Mouse (Mus musculus) left cerebral cortex, postnatal 14 days (tissue): ENCODE measurements around the gene Tmem110. TPM values are rescaled to one million over a fixed set of nuclear protein-coding genes. Genes with fewer than 3 reads are reported as not detected.

ENCODE experiments used
- DNase-seq, 2 experiments: peaks; one replicate each; pipeline ENCODE4 v3.0.0; 2021 to 2022; ENCODE audit warnings: low spot score in 2 of 2, mixed read lengths in 1 of 2
- intact Hi-C: fragments of 180-260 bp; cut with DNase I; formaldehyde crosslinking; loops from one replicate; pipeline ENCODE4 v1.15.1; 2025
- long read RNA-seq, 2 experiments: library from polyadenylated mRNA; stranded (forward); transcript quantifications; one replicate each; pipeline ENCODE4 v2.0.0; 2021
- total RNA-seq, 2 experiments: library from RNA; stranded (reverse); gene quantifications; 2 replicates each; pipeline ENCODE4 v1.2.3; 2021

The Tmem110 gene
- 10 to 100 TPM; 21.0 to 22.1 TPM for total RNA-seq
- long read RNA-seq, experiment 1, transcript Tmem110-201 (8 exons, 3,742 nt): major isoform, 17 of 25 reads
- long read RNA-seq, experiment 1, partial matches to known transcripts: 0 of 25 reads
- long read RNA-seq, experiment 1, other reads (novel, unspliced or antisense): 6 of 25 reads
- long read RNA-seq, experiment 2, transcript Tmem110-201 (8 exons, 3,742 nt): major isoform, 12 of 24 reads
- long read RNA-seq, experiment 2, partial matches to known transcripts: 1 of 24 reads
- long read RNA-seq, experiment 2, other reads (novel, unspliced or antisense): 7 of 24 reads

DNA sequence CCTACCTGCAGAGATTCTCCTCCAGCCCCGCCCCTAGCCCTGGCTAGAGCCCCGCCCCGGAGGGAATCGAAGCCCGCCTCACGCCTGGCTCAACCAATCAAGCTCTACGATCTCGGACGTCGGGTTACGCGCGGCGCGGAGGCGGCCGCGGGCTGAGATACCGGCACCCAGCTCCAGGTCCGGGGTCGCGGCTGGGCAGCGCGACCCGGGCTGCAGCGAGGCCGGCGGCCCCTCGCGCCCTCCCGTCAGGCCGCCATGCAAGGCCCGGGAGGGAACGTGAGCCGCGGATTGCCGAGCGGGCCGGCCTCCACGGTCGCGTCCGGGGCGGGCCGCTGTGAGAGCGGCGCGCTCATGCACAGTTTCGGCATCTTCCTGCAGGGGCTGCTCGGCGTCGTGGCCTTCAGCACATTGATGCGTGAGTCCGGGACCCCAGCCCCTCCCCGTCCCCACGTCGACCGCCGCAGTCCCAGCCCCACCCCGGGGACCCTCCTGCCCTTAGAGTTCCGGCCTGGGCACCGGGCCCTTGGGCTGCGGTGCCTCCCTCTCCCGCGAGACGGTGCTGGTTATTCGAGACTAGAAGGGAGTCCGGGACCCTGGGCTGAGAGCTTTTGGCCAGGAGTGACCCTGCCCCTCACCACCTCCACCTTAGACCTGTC is at the start of gene Tmem110:
Gene Tmem110 (plus strand): TSS at position 115 of the 656 bp plus-strand sequence.
- intact Hi-C loops: loop anchor here (5.0 kb wide), 2 partner anchors 42 to 122 kb away; no protein-coding TSS in a partner anchor
- peak; percentile 78 to 86 for DNase-seq

DNA sequence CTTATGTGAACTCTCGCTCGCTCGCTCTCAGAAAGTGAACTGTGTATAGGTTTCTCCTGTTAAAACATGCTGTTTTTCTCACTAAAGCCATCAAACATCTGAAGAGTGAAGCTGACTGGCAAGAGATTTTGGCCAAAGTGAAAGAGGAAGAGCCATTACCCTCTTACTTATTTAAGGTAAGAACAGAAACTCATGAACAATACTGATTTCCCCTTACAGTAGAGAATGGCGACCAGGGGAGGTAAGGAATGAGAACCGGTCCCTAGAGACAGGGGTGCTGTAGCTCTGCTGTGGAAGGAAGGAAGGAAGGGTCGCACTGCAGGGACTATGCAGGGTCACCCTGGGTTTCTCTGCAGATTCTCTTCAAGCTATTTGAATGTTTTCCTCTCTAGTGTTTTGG is 40.8 kb upstream of the Tmem110 start:
- intact Hi-C loops: no loop called here

DNA sequence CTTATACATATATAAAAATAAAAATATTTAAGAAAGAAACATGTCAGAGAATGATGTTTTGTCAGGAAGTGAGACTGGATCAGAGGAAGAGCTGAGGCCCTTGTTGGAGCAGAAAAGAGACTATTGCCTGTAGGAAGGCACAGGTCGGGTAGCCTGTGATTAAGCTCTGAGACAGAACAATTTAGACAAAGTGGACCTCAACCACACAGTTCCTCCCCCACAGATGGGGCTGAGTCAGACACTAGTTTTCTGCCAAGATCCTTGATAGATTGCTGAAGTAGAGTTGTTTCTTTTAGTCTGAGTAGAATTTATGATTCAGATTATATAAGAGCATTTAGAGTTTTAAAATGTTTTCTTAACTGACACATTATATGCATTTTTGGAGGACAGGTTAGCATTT is 35.9 kb upstream of the Tmem110 start:
- intact Hi-C loops: no loop called here
- DNase-seq: peak; percentile 20 to 25

More for the DNA sequence above, 40.8 kb upstream of the Tmem110 start:
- no peak for DNase-seq

DNA sequence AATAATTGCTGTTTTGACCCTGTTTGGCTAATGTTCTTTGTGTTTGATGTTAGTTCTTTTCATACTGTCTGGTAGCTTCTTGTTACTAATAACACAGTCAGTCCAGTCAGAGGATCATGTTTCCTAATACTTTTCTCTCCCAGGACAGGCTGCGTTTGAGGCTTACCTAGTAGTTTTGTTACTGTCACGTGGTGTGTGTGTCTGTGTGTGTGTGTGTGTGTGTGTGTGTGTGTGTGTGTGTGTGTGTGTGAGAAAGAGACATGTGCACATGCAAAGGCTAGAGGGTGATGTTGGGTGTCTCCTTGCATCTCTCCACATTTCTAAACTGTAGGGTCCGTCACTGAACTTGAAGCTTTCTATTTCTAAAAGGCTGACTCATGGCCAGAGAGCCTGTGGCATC is 32.5 kb upstream of the Tmem110 start:
- no peak for DNase-seq
- intact Hi-C loops: no loop called here

DNA sequence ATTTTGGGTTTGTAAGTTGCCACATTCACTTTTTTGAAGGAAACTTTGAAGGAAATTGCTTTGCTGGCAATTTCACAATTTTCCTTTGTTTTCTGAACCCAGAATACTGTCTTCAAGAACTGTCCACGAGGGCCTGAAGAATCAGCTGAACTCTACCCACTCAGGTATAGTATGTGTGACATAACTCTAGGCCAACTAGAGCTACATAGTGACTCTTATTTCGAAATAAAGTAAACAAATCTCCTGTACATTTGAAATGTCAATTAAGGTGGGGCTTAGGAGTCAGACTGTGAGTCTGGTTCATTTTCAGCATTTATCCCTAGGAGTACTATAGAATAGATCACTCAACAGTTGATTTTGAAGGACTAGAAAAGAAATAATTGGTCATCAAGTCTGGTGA is 23.6 kb upstream of the Tmem110 start:
- no peak for DNase-seq
- intact Hi-C loops: no loop called here

DNA sequence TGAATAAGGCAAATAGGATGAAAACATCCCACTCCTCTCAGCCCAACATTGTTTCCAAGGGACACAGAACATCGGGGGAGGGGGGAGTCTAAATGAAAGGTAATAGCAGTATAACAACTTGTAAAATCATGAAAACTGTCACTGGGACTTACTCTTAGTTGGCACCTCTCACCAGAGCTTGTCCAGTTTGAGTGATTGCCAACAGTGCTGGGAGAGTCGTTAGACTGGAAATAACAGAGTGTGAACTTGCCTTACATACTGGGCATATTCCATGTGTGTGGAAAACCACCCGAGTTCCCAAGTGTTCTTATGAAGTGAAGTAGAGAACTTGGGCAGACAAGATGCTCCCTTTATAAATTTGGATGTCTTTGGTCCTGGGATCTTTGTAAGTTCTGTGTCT is 4.3 kb upstream of the Tmem110 start:
- intact Hi-C loops: no loop called here
- no peak for DNase-seq

DNA sequence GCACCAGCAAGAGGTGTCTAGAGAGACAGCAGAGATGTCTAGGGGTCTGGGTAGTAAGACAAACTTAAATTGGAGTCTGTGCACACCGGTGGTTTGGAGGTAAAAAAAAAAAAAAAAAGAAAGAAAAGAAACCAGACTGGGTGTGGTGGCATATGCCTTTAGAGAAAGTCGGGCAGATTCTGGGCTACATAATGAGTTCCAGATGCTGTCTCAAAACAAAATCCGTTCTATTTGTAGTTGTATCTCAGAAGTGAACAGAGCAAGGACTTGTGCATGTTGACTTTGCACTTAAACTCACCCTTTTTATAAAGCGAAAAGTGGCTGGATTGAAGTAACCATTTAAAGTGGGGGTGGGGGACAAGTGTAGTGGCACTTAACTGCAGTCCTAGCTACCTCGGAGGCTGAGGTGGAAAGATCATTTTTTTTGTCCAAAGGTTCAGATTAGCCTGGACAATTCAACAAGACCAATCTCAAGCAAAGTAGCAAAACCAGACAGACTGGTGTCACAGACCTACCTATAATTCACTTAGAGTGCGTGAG is 864 bp upstream of the Tmem110 start:
- intact Hi-C loops: no loop called here
- no peak for DNase-seq

DNA sequence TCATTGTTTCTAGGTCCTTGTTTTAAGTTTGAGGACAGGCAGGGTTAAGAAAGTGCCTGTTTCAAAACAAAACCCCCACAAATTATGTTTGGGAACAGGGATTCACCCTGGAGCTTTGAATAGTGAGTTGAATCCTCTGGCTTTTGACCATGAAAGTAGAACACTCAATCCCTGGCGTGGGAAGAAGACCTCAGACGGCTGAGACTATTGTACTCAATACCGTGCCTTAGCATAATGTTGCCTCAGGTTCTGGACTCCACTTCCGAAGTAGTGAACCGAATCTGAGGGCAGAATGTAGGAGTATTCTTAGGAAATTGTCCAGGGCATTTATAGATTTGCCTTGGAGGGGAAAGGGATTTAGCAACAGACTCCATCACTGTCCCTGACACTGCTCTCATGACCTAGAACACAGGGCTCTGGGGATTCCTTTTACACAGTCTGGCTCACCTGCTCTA is 342 bp upstream of the Tmem110 start:
- intact Hi-C loops: loop anchor here (5.0 kb wide), 2 partner anchors 42 to 122 kb away; no protein-coding TSS in a partner anchor
- no peak for DNase-seq

DNA sequence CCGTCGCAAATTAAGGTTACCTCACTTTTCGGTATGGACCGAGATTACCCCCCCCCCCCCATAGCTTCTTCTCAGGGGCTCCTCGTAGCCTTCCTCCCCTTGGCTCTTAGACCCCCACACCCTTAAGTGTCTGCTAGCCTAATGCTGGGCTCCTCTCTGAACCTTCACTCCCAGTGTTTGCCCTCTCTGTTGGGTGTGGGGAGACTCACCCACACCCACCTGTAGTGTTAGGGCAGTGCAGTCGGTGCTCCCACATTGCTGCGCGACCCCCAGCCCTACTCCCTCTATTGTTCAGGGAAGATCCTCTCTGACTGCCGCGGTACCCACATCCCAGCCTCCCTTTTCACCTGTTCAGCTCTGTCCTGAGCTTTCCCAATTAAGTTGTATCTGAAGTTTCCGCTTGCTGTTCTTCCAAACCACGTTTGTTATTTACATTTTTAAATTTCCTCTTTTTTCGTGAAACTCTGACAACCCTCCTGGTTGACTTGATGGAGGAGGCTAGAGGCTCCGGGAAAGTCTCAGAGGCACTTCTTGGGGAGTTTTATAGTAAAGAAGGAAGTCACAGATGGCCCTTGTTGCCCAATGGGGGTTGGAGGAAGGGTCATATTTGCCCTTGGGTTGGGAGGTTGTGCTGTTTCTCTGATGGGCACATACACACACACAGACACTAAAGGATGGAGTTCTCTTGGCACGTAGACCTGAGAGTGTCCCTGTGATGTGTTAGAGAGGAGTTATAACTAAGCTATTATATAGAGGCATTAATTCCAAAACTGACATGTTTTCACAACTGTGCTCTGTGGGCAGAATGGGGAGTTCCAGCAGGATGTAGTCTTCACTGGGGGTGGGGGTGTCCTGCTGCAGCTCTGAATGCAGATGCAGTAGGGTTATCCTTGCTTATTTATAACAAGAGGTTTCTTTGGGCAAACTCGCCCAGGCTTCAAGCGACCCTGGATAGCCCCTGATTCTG is 1.1 kb downstream of the Tmem110 start:
- intact Hi-C loops: loop anchor here (5.0 kb wide), 2 partner anchors 41 to 121 kb away; no protein-coding TSS in a partner anchor
- DNase-seq: no peak

DNA sequence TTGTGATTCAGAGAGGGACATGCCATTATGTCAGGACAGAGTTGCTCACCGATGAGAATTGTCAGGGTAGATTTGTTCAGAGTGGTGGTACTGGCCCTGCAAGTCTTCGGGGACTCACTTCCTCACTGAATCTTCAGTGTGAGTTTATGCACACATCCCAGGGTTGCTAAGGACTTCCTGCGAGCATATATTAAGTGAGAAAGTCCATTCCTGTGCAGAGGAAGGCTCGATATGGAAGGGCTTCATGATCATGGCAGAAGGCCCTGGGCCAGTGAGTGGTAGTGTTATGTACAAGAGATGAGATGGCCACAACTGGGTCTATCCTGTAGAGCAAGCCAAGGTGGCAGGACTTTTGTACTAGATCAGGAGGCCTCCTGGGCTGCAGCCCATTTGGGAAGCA is 2.1 kb downstream of the Tmem110 start:
- intact Hi-C loops: loop anchor here (5.0 kb wide), 2 partner anchors 40 to 120 kb away; no protein-coding TSS in a partner anchor
- DNase-seq: no peak

DNA sequence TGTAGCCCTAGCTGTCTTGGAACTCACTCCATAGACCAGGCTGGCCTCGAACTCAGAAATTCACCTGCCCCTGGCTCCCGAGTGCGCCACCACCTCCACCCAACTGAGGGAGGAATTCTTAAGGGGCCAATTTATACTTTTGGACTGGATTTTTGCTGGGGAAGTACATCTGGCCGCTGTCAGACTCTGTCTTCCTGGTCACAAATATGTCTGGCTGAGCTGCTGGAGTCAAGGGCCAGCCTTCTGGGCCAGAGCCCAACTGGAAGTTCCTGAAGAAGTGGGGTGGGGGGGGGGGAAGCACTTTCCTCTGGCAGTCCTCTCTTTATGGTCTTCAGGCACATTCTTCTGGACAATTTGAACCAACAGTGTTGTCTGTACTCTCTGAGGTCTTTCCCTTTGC is 2.7 kb downstream of the Tmem110 start:
- intact Hi-C loops: loop anchor here (5.0 kb wide), 2 partner anchors 39 to 119 kb away; no protein-coding TSS in a partner anchor
- DNase-seq: no peak

DNA sequence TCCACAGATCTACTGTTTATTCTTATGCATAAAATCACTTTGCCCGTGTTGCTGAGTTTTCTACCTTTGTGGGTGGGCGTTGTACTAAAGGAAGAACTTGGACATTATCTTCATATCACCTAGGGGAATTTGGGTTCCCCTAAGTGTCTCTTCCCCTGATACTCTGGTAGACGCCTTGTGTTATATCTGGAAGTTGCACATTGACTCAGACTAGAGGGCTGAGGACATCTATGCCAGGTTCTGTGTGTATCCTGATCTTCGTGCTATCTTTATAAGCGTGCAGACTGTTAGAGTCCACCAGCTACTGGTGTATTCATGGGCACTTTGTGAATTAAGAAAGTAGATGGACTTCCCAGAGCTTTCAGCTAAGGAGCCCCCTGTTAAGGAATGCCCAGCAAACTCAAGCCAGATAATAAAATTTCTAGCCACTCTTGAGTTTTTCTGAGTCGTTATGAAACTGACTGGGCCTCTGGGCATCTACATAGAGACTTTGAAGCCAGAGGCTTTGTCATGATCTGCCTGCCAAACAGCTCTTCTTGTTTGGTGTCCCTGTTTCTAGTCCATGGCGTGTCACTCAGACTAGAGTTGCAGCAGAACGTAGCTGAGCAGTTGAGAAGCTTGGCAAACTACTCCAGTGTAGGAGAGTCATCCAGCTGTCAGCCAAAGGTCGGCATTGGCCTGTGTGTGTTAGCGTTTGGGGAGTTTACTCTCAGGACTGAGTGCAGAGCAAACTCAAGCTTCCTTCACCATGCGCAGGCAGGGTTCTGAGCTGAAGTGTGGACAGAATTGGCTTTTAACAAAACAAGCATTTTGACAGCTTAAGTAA is 3.5 kb downstream of the Tmem110 start:
- intact Hi-C loops: loop anchor here (5.0 kb wide), 2 partner anchors 38 to 118 kb away; no protein-coding TSS in a partner anchor

DNA sequence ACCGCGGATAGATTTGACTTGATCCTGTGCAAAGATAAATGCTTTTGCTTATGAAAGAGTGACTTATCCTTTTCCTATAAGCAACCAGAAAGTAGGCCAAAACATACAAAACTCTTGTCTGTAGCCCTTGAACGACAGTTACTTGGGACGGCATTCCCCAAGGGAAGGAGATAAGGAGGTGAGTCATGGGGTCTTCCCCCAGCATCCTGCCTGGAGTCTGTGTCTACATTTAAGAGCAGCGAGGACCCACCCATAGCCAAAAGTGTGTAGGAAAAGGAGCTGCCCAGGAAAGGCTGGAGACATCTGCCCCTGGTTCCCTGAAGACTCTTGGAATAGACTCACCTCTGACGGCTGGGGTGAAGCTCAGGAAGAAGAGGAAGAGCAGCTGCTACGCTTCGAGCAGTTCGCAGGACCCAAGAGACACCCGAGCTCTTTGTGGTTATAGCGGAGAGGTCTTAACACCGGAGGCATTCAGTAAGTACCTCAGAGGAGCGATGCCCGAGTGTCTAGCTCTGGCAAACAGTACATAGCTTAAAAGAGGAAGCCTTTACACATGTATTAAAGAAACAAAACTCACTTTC is 12.1 kb downstream of the Tmem110 start:
- no peak for DNase-seq
- intact Hi-C loops: no loop called here

More for the DNA sequence above, 3.5 kb downstream of the Tmem110 start:
- no peak for DNase-seq

DNA sequence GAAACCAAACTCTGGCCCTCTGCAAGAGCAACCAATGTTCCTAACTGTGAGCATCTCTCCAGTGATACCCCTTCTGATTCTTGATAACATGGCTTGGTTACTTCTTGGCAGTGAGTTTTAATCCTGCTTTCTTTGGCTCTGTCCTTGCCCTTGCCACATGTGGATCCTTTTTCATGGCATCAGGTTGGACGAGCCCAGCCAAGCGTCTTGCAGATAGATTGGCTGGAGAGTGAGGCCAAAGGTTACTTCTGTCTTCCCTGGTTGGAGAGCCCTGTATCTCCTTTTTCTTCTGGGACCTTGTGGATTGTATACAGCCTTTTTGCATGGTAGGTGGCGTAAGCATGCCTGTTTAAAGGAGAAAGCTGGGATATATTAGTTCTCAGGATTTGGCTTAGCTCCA is 18.3 kb downstream of the Tmem110 start:
- intact Hi-C loops: no loop called here
- DNase-seq: no peak

DNA sequence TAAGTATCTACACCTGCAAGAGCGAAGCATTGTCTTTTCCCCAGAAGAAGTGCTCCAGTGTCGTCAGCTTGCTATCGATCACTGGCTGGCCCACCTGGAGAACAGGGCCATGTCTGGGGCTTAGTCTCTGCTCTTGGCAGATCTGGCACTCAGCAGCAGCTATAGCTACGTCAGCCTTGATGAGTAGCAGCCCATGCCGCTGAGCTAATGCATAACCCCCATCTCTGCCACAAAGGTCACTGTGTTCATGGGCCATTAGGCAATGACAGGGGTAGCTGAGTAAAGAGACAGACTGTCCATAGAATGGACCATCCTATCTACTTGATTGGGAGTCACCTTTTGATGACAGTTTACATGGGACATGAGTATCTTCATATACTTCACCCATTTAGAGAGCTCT is 25.1 kb downstream of the Tmem110 start:
- intact Hi-C loops: no loop called here
- no peak for DNase-seq

DNA sequence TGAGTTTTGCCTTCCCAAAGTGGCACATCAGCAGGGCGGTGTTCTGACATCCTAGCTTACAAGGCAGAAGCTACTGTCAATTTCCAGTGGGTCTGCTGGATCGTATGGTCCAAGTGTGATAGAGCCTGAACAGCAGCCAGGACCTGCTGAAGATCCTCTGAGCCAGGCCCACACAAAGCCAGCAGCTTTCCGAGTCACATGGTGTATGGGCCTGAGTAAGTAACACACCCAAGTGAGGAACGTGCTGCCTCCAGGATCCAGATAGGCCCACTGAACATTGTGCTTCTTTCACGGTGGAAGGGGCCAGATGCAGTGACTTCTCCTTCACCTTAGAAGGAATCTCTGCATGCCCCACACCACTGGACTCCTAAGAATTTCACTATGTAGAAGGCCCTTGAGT is 26.9 kb downstream of the Tmem110 start:
- no peak for DNase-seq
- intact Hi-C loops: no loop called here

DNA sequence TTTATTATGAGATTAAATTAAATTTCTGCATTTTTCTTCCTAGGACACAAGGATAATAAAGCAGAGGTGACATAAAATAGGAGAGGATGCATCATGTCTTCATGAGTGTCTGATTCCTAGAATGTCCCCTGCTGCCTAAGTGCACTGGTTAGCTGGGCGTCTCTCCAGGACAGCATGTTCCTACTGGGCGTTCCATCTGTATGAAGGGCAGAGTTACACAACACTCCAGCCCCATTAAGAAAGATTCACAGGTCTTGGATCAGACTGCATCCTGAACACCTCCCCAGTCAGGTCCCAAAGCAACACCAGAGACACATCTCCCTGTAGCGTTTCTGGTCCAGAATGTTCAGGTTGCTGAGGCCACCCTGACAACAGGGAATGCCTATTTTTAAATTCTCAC is 29.9 kb downstream of the Tmem110 start:
- intact Hi-C loops: no loop called here

DNA sequence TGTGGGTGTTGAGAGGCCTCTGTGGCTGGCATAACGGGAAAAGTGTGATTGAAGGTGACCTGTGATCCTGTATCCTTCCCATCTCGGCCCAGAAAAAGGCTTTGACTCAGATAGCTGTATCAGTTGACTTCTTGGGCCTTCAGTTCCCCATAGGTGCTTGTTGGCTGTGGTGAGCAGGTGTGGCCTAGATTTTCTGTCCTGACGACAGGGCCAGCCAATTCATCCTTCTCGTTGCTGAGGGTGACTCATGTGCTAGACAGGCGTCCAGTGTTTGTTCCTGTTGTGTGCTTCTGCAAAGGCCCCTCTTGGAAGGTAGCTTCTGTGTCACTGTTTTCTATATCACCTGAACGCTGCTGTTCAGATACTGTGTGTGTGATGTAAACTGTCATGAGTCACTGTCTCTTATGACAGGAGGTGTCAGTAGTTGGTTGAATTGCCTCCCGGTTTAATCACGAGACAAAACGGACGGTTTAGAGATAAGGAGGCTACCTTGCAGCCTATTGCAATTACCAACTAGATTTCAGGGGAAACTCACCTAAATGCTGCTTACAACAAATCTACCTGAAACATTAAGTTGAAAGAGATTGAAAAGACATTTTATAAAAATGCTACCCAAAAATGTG is 31.6 kb downstream of the Tmem110 start:
- DNase-seq: no peak

More for the DNA sequence above, 29.9 kb downstream of the Tmem110 start:
- DNase-seq: no peak

More for the DNA sequence above, 31.6 kb downstream of the Tmem110 start:
- intact Hi-C loops: no loop called here
